ENCODE assay signal across 22 mouse cellular contexts in the genomic region with DNA sequence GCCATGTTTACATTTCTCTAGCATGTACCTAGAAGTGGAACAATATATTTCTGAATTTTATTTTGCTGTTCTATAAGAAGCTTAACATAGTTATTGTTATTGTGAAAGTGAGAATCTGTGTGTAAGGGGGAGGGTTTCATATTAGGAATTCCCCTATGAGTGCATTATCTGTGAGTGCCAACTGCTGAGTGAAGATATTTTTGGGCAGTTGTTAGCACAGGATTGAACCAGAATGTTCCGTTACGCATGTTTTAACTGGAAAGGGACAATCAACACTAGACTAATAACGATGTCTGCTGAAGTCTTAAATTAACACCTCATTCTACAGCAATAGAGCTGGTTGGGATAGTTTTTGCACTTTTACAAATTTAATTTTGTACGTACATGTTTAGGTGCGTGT. TPM values are rescaled to one million over a fixed set of nuclear protein-coding genes. Genes with fewer than 3 reads are reported as not detected.
DNase-seq lines count a peak whose midpoint lies in the region; ATAC-seq lines count a peak whose summit lies in the region.
"Had no signal": no experiment of that assay in that cellular context is flagged by ENCODE, and none has a peak within 500 bp of the region (broad histone marks: within the 10 kb centered on the region; RNA-seq: fewer than 3 reads in every experiment).

No protein-coding gene starts in this region.

- peak overlapping the region; percentile 78 for H3K27ac ChIP-seq in liver, embryonic 13.5 days
- H3K27ac ChIP-seq in embryonic facial prominence, embryonic 10.5 days (replicated peaks), result no peak overlapping the region
- H3K27ac ChIP-seq: gastrocnemius, adult 2 months; hindbrain, embryonic 13.5 days; kidney, postnatal 0 days; left cerebral cortex, adult 2 months; limb, embryonic 12.5 days; lung, embryonic 15.5 days; macrophage; midbrain, embryonic 13.5 days had no signal

- peak; percentile 26 for DNase-seq in heart, adult 8-10 months (ENCODE audit: low spot score)
- no peak for DNase-seq in heart, postnatal 36 days
- peak; percentile 27 for DNase-seq in CD4-positive, CD25-positive, alpha-beta regulatory T cell, adult 2 months (ENCODE audit: low read depth, low spot score)
- DNase-seq in c-Kit-positive CD71-positive TER-119-negative erythroid progenitor cells, embryonic 14.5 days (ENCODE audit: low read depth), result peak; percentile 75
- DNase-seq in liver, embryonic 13.5 days, result no peak
- no peak for DNase-seq in cerebellum, adult 11-12 months
- no peak for DNase-seq in embryonic facial prominence, embryonic 10.5 days (ENCODE audit: low spot score)
- DNase-seq in urinary bladder, postnatal 25 days (ENCODE audit: low spot score), result no peak
- DNase-seq: cerebellum, postnatal 25 days; gastrocnemius, adult 2 months; thymus, postnatal 25 days had no signal

- peaks cover 76% of the 10 kb centered on the region for H3K4me1 ChIP-seq in liver, embryonic 13.5 days (replicated peaks)
- peaks cover 9% of the 10 kb centered on the region for H3K4me1 ChIP-seq in embryonic facial prominence, embryonic 10.5 days

- intact Hi-C loops in heart, postnatal 36 days (cut with DNase I), result no loop called here

- peak overlapping the region; percentile 40 for H3K4me2 ChIP-seq in liver, embryonic 13.5 days
- H3K4me2 ChIP-seq: hindbrain, embryonic 13.5 days; limb, embryonic 12.5 days; lung, embryonic 15.5 days; midbrain, embryonic 13.5 days had no signal

- peak overlapping the region; percentile 18 for H3K9ac ChIP-seq in liver, embryonic 13.5 days
- H3K9ac ChIP-seq: hindbrain, embryonic 13.5 days; limb, embryonic 12.5 days; lung, embryonic 15.5 days; midbrain, embryonic 13.5 days had no signal

- peak; percentile 67 for ATAC-seq in liver, embryonic 13.5 days (ENCODE audit: low read depth)
- ATAC-seq: forebrain, embryonic 16.5 days; intestine, postnatal 0 days; midbrain, embryonic 13.5 days; Patski had no signal

- H3K4me3 ChIP-seq in liver, embryonic 13.5 days (replicated peaks), result peak overlapping the region; percentile 13; the same call in 1 of the 2 replicates
- H3K4me3 ChIP-seq in embryonic facial prominence, embryonic 10.5 days, result no peak overlapping the region
- H3K4me3 ChIP-seq: gastrocnemius, adult 2 months; hindbrain, embryonic 13.5 days; left cerebral cortex, adult 2 months; limb, embryonic 12.5 days; lung, embryonic 15.5 days; midbrain, embryonic 13.5 days; myocyte had no signal

- no peaks in the 10 kb centered on the region for H3K27me3 ChIP-seq in liver, embryonic 13.5 days
- H3K27me3 ChIP-seq in embryonic facial prominence, embryonic 10.5 days (replicated peaks; ENCODE audit: low read depth, poor library complexity, severe bottlenecking), result no peaks in the 10 kb centered on the region
- H3K27me3 ChIP-seq: hindbrain, embryonic 13.5 days; limb, embryonic 12.5 days; lung, embryonic 15.5 days; midbrain, embryonic 13.5 days; Patski had no signal

- H3K9me3 ChIP-seq in liver, embryonic 13.5 days (replicated peaks), result 0 out of 2 replicates have a peak, but pooled peaks cover 3% of the 10 kb centered on the region
- no peaks in the 10 kb centered on the region for H3K9me3 ChIP-seq in embryonic facial prominence, embryonic 10.5 days
- H3K9me3 ChIP-seq: hindbrain, embryonic 13.5 days; limb, embryonic 12.5 days; lung, embryonic 15.5 days; midbrain, embryonic 13.5 days had no signal

- H3K36me3 ChIP-seq in liver, embryonic 13.5 days, result peaks cover 37% of the 10 kb centered on the region
- peaks cover 29% of the 10 kb centered on the region for H3K36me3 ChIP-seq in embryonic facial prominence, embryonic 10.5 days (replicated peaks)
- H3K36me3 ChIP-seq: limb, embryonic 12.5 days; lung, embryonic 15.5 days; midbrain, embryonic 13.5 days had no signal

- 47% methylated on average over 5 of the region's 5 CpGs for WGBS in liver, embryonic 13.5 days (ENCODE audit: insufficient replicate concordance)
- WGBS in embryonic facial prominence, embryonic 10.5 days, result 95% methylated on average over 5 of the region's 5 CpGs

RNA-seq across cellular contexts. Expression of a gene that starts 5.7 kb away (rescaled TPM):
- 10 to 100 TPM; 73.8 to 84.5 (median 80.6) TPM for total RNA-seq in heart, adult 8-10 months (2022)
- 10 to 100 TPM; 81.5 to 88.1 TPM for total RNA-seq in heart, postnatal 36 days (2021)
- polyA plus RNA-seq in liver, embryonic 13.5 days (2015; fragmentation: Nextera tagmentation; extraction: Ambion mirVana), result 37.7 and 44.1 TPM in 2 replicates
- 45.1 and 49.7 TPM in 2 replicates for polyA plus RNA-seq in embryonic facial prominence, embryonic 10.5 days (2016; fragmentation: Nextera tagmentation; extraction: Ambion mirVana)

RNA-seq across cellular contexts. Expression of a gene that starts 19.2 kb away (rescaled TPM):
- total RNA-seq in heart, adult 8-10 months (2022), result 100 to 1,000 TPM; 170 to 181 (median 173) TPM
- total RNA-seq in heart, postnatal 36 days (2021), result 100 to 1,000 TPM; 159 to 160 TPM
- polyA plus RNA-seq in liver, embryonic 13.5 days (2015; fragmentation: Nextera tagmentation; extraction: Ambion mirVana), result 158 and 180 TPM in 2 replicates
- polyA plus RNA-seq in embryonic facial prominence, embryonic 10.5 days (2016; fragmentation: Nextera tagmentation; extraction: Ambion mirVana), result 116 and 117 TPM in 2 replicates

Comparison
In these comparisons a context has a peak if more than half of its experiments do, and no peak if none do; other contexts are left out.
1. DNase-seq: peak in heart, adult 8-10 months (single experiment), CD4-positive, CD25-positive, alpha-beta regulatory T cell, adult 2 months (single experiment) and c-Kit-positive CD71-positive TER-119-negative erythroid progenitor cells, embryonic 14.5 days (single experiment); none in heart, postnatal 36 days (0 of 2), liver, embryonic 13.5 days (single experiment), cerebellum, adult 11-12 months (single experiment), embryonic facial prominence, embryonic 10.5 days (single experiment) and urinary bladder, postnatal 25 days (single experiment).